Mouse (Mus musculus): ENCODE data around the gene Anks1b. TPM values are rescaled to one million over a fixed set of nuclear protein-coding genes. Genes with fewer than 3 reads are reported as not detected.

Anks1b gene
- total and polyA plus RNA-seq, 2 experiments from 2014 or later = 105 to 342 TPM

DNA sequence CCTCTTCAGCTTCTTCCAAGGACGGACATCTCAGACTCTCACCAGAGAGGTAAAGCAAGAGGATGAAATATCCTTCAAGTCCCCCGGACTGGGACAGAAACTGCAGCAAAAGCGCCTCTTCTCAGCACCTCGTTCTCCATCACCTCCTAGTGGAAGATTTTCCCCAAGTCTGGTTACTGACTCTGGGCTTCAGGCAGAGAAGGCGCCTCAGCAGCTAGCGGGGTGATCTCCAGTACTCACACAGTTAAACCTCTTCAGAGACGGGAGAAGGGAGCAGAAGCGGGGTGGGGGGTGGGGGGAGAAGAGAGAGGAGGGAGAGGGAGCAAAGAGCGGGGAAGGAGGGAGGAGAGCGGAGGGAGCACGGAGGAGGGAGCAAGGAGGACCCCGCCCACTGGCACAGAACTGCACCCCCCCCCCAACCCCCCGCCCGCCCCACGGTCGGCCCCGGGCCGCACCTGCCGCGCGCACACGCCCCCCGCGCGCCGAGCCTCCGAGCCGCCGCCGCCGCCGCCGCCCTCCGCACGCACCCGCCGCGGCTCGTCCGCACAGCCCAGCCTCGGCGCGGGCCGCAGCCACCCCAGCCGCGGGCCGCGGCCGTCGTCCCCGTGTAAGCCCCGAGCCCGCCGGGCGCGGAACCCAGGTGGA, 686 bp upstream of the Anks1b start:
- peak; percentile 90 for ATAC-seq (ENCODE audit: low FRiP score)
- peak; percentile 73 for TF ChIP-seq CTCF (IDR thresholded peaks at IDR 0.05)
- peak overlapping the region; percentile 59 for H3K4me3 ChIP-seq (ENCODE audit: low read depth, low read length)

DNA sequence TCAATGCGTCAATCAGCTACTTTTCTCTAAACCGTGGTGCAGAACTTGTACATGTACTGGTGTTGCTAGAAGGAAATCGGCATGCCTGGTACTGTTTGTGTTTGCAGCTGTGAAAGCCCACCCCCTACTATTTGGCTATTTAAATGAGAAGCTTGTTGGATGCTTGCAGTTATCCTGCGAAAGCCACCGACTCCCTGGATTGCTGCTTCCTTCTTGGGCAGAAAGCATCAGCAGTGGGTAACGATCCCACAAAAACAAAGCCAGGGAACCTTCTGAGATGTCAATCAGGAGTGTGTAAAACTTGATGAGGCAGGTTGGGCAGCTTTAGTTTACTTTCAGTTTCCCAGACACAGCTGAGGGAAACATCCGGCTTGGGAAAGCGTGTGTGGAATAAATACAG, 727 bp downstream of the Anks1b start:
- Histone ChIP-seq H3K9me3 (ENCODE audit: low read length) (no peaks in the 10 kb centered on the region), H3K4me3 (ENCODE audit: low read depth, low read length) (peak overlapping the region; percentile 59), H3K4me1 (ENCODE audit: insufficient read depth, low read length) (0 out of 2 replicates have a peak, but pooled peaks cover 3% of the 10 kb centered on the region), H3K9ac (replicated peaks; ENCODE audit: low read length, poor library complexity, severe bottlenecking) (peak overlapping the region; percentile 91), H3K4me2 (ENCODE audit: low read depth, low read length, poor library complexity, severe bottlenecking) (peak overlapping the region; percentile 65), H3K36me3 (ENCODE audit: insufficient read depth, low read length) (no peaks in the 10 kb centered on the region), H3K27ac (ENCODE audit: low read depth, low read length) (peak overlapping the region; percentile 95; the same call in 1 of the 2 replicates), H3K27me3 (ENCODE audit: insufficient read depth, low read length) (no peaks in the 10 kb centered on the region)
- no peak for ATAC-seq (ENCODE audit: low FRiP score)
- 3% methylated on average over 8 of the region's 8 CpGs for WGBS
- peak; percentile 18 for DNase-seq (ENCODE audit: low spot score)
- TF ChIP-seq CTCF (IDR thresholded peaks at IDR 0.05) = no peak

More for the DNA sequence above, 686 bp upstream of the Anks1b start:
- Histone ChIP-seq H3K9me3 (ENCODE audit: low read length) (no peaks in the 10 kb centered on the region), H3K27ac (ENCODE audit: low read depth, low read length) (peak overlapping the region; percentile 95), H3K36me3 (ENCODE audit: insufficient read depth, low read length) (no peaks in the 10 kb centered on the region), H3K9ac (replicated peaks; ENCODE audit: low read length, poor library complexity, severe bottlenecking) (peak overlapping the region; percentile 91), H3K4me1 (ENCODE audit: insufficient read depth, low read length) (0 out of 2 replicates have a peak, but pooled peaks cover 3% of the 10 kb centered on the region), H3K27me3 (ENCODE audit: insufficient read depth, low read length) (no peaks in the 10 kb centered on the region), H3K4me2 (ENCODE audit: low read depth, low read length, poor library complexity, severe bottlenecking) (peak overlapping the region; percentile 65)
- 0% methylated on average over 17 of the region's 56 CpGs for WGBS
- DNase-seq (ENCODE audit: low spot score) = peak; percentile 89

- 85% methylated on average over 8 of the region's 8 CpGs for WGBS
- DNase-seq (ENCODE audit: low spot score) (no peak), ATAC-seq (ENCODE audit: low FRiP score) (no peak)
- Histone ChIP-seq H3K9me3 (ENCODE audit: low read length) (no peaks in the 10 kb centered on the region), H3K36me3 (ENCODE audit: insufficient read depth, low read length) (no peaks in the 10 kb centered on the region), H3K27ac (ENCODE audit: low read depth, low read length) (no peak overlapping the region), H3K4me1 (ENCODE audit: insufficient read depth, low read length) (no peaks in the 10 kb centered on the region), H3K4me3 (ENCODE audit: low read depth, low read length) (no peak overlapping the region), H3K27me3 (ENCODE audit: insufficient read depth, low read length) (no peaks in the 10 kb centered on the region), H3K4me2 (ENCODE audit: low read depth, low read length, poor library complexity, severe bottlenecking) (no peak overlapping the region), H3K9ac (replicated peaks; ENCODE audit: low read length, poor library complexity, severe bottlenecking) (no peak overlapping the region)
- TF ChIP-seq CTCF (IDR thresholded peaks at IDR 0.05) = no peak
Observed at GRCm38 (mm10) chr10:89883561-89883960, 10.3 kb downstream of the Anks1b start.

DNA sequence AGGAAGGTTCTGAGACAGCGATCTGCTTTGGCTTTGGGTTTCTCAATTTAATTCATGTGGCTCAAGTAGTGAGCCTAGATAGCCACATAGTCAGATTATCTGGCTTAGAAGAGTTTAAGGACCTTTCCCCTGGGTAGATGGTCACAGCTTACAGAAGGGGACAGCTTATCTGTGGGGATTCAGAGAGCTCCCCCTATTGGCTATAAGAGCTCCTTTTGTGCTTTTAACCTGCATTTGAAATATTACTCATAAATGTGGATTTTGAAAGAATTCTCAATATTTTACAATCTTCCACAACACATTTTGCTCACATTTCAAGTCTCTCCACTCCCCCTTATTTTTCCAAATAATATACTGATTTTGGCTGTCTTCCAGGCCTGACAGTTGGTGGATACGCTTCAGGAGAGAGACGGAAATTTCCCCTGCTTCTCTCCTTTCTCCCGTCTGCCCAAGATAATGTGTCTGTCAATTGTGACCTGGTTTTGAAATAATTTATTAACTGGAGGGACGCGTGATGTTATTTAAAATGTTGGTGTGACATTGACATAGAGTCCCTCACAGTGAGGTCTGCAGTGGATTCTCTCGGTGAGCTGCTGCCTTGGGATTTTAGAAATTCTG, 29.5 kb downstream of the Anks1b start:
- H3K27me3 ChIP-seq (ENCODE audit: insufficient read depth, low read length) = no peaks in the 10 kb centered on the region
- DNase-seq (ENCODE audit: low spot score) (peak; percentile 66), ATAC-seq (ENCODE audit: low FRiP score) (no peak)
- peak; percentile 19 for TF ChIP-seq CTCF (IDR thresholded peaks at IDR 0.05)
- H3K9me3 ChIP-seq (ENCODE audit: low read length) = no peaks in the 10 kb centered on the region
- H3K36me3 ChIP-seq (ENCODE audit: insufficient read depth, low read length) = no peaks in the 10 kb centered on the region
- WGBS = 48% methylated on average over 7 of the region's 7 CpGs
- no peak overlapping the region for H3K4me3 ChIP-seq (ENCODE audit: low read depth, low read length)
- H3K27ac ChIP-seq (ENCODE audit: low read depth, low read length) = no peak overlapping the region
- H3K4me2 ChIP-seq (ENCODE audit: low read depth, low read length, poor library complexity, severe bottlenecking) = no peak overlapping the region
- H3K4me1 ChIP-seq (ENCODE audit: insufficient read depth, low read length) = no peaks in the 10 kb centered on the region
- no peak overlapping the region for H3K9ac ChIP-seq (replicated peaks; ENCODE audit: low read length, poor library complexity, severe bottlenecking)

DNA sequence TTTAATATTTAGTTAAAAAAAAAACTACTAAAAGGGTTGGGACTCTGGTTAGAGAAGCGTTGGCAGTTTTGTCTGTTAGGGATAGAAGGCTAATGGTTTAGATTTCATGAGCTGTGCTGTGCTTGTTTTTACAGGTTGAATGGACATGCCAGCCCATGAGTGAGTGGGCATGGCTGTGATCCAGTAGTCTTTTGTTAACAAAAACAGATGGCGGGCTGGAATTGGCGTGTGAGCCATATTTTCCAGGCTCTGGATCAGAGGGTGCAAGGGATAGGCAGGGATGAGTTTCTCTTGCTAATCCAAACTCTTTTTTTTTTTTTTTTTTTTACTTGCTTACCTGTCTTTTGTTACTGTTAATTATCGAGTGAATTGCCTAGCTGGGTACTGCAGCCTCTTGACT, 38.6 kb downstream of the Anks1b start:
- H3K4me3 ChIP-seq (ENCODE audit: low read depth, low read length) = no peak overlapping the region
- H3K27me3 ChIP-seq (ENCODE audit: insufficient read depth, low read length) = no peaks in the 10 kb centered on the region
- H3K27ac ChIP-seq (ENCODE audit: low read depth, low read length) = no peak overlapping the region
- ATAC-seq (ENCODE audit: low FRiP score) (no peak), DNase-seq (ENCODE audit: low spot score) (peak; percentile 75)
- H3K9me3 ChIP-seq (ENCODE audit: low read length) = no peaks in the 10 kb centered on the region
- H3K36me3 ChIP-seq (ENCODE audit: insufficient read depth, low read length) = no peaks in the 10 kb centered on the region
- H3K9ac ChIP-seq (replicated peaks; ENCODE audit: low read length, poor library complexity, severe bottlenecking) = no peak overlapping the region
- no peaks in the 10 kb centered on the region for H3K4me1 ChIP-seq (ENCODE audit: insufficient read depth, low read length)
- no peak overlapping the region for H3K4me2 ChIP-seq (ENCODE audit: low read depth, low read length, poor library complexity, severe bottlenecking)
- WGBS = 81% methylated on average over 4 of the region's 4 CpGs
- no peak for TF ChIP-seq CTCF (IDR thresholded peaks at IDR 0.05)

GRCm38 (mm10) chr10:89913174-89913573, 39.9 kb downstream of the Anks1b start:
- peak; percentile 28 for DNase-seq (ENCODE audit: low spot score)
- H3K4me1 ChIP-seq (ENCODE audit: insufficient read depth, low read length) = no peaks in the 10 kb centered on the region
- no peak for TF ChIP-seq CTCF (IDR thresholded peaks at IDR 0.05)
- H3K4me2 ChIP-seq (ENCODE audit: low read depth, low read length, poor library complexity, severe bottlenecking) = no peak overlapping the region
- H3K27me3 ChIP-seq (ENCODE audit: insufficient read depth, low read length) = no peaks in the 10 kb centered on the region
- ATAC-seq (ENCODE audit: low FRiP score) = no peak
- no peak overlapping the region for H3K4me3 ChIP-seq (ENCODE audit: low read depth, low read length)
- no peaks in the 10 kb centered on the region for H3K9me3 ChIP-seq (ENCODE audit: low read length)
- H3K9ac ChIP-seq (replicated peaks; ENCODE audit: low read length, poor library complexity, severe bottlenecking) = no peak overlapping the region
- H3K36me3 ChIP-seq (ENCODE audit: insufficient read depth, low read length) = no peaks in the 10 kb centered on the region
- no peak overlapping the region for H3K27ac ChIP-seq (ENCODE audit: low read depth, low read length)

All from midbrain, postnatal 0 days (tissue).